Mouse (Mus musculus) mature B cell (primary cell): ENCODE results near the gene Dhx34.

Experiments
- in situ Hi-C: fragments of 300-500 bp; cut with MboI; formaldehyde crosslinking; loops from 2 replicates; pipeline ENCODE4 v1.14.3; 2019

The Dhx34 gene

GRCm38 (mm10) chr7:16162036-16162435, 59.8 kb downstream of the Dhx34 start:
- in situ Hi-C loops: no loop called here

- in situ Hi-C loops: no loop called here
Measured at GRCm38 (mm10) chr7:16161302-16161701, 60.5 kb downstream of the Dhx34 start.

GRCm38 (mm10) chr7:16160702-16161101, 61.1 kb downstream of the Dhx34 start:
- in situ Hi-C loops: no loop called here

- in situ Hi-C loops: no loop called here
Measured at GRCm38 (mm10) chr7:16158735-16159134, 63.1 kb downstream of the Dhx34 start.

GRCm38 (mm10) chr7:16156105-16156714, 65.6 kb downstream of the Dhx34 start:
- in situ Hi-C loops: no loop called here

- in situ Hi-C loops: no loop called here
Measured at GRCm38 (mm10) chr7:16155132-16155872, 66.5 kb downstream of the Dhx34 start.

- in situ Hi-C loops: no loop called here
Measured at GRCm38 (mm10) chr7:16153522-16153921, 68.3 kb downstream of the Dhx34 start.

GRCm38 (mm10) chr7:16150191-16151145, 71.4 kb downstream of the Dhx34 start:
- in situ Hi-C loops: no loop called here

- in situ Hi-C loops: loop anchor here (10.0 kb wide), 1 partner anchor 164 kb away; no protein-coding TSS in a partner anchor
Measured at GRCm38 (mm10) chr7:16149241-16149640, 72.6 kb downstream of the Dhx34 start.

GRCm38 (mm10) chr7:16147643-16148042, 74.2 kb downstream of the Dhx34 start:
- in situ Hi-C loops: loop anchor here (10.0 kb wide), 1 partner anchor 163 kb away; no protein-coding TSS in a partner anchor
